Comparison of ENCODE assay signal across 26 mouse cellular contexts in genomic region chr5:110776141-110776540, GRCm38 (mm10).
"Had no signal": no experiment of that assay in that cellular context is flagged by ENCODE, and none has a peak within 500 bp of the region (broad histone marks: within the 10 kb centered on the region; RNA-seq: fewer than 3 reads in every experiment).

No protein-coding gene starts in this region.

- H3K27ac ChIP-seq: embryonic facial prominence, embryonic 10.5 days; embryonic facial prominence, embryonic 12.5 days; embryonic facial prominence, embryonic 13.5 days; embryonic facial prominence, embryonic 15.5 days; forebrain, embryonic 10.5 days; forebrain, embryonic 12.5 days; forebrain, embryonic 13.5 days; gastrocnemius, adult 2 months; heart, adult 2 months had no signal

- ATAC-seq: forebrain, embryonic 13.5 days; forebrain, embryonic 14.5 days; forebrain, embryonic 16.5 days; forebrain, postnatal 0 days had no signal

- H3K9me3 ChIP-seq: embryonic facial prominence, embryonic 10.5 days; embryonic facial prominence, embryonic 12.5 days; embryonic facial prominence, embryonic 13.5 days; embryonic facial prominence, embryonic 15.5 days; forebrain, embryonic 10.5 days; forebrain, embryonic 12.5 days; forebrain, embryonic 13.5 days had no signal

- H3K27me3 ChIP-seq: embryonic facial prominence, embryonic 12.5 days; embryonic facial prominence, embryonic 13.5 days; embryonic facial prominence, embryonic 15.5 days; forebrain, embryonic 12.5 days; forebrain, embryonic 13.5 days had no signal

- DNase-seq: cerebellum, adult 18-20 months; cerebellum, adult 2 months; cerebellum, adult 9-10 months; cerebellum, postnatal 10 days; cerebellum, postnatal 14 days; cerebellum, postnatal 25 days; cerebellum, postnatal 36 days; embryo, embryonic 11 days; forebrain, postnatal 0 days; gastrocnemius, adult 2 months; gastrocnemius, postnatal 10 days; gastrocnemius, postnatal 14 days; gastrocnemius, postnatal 25 days; gastrocnemius, postnatal 36 days; heart, adult 18-20 months; heart, adult 2 months had no signal

- H3K4me3 ChIP-seq: embryonic facial prominence, embryonic 10.5 days; embryonic facial prominence, embryonic 12.5 days; embryonic facial prominence, embryonic 13.5 days; embryonic facial prominence, embryonic 15.5 days; erythroblast, embryonic 14.5 days; forebrain, embryonic 10.5 days; forebrain, embryonic 12.5 days; forebrain, embryonic 13.5 days; gastrocnemius, adult 2 months; heart, adult 2 months had no signal

- H3K9ac ChIP-seq: embryonic facial prominence, embryonic 12.5 days; embryonic facial prominence, embryonic 13.5 days; embryonic facial prominence, embryonic 15.5 days; forebrain, embryonic 12.5 days; forebrain, embryonic 13.5 days; forebrain, postnatal 0 days had no signal

- H3K4me2 ChIP-seq: embryonic facial prominence, embryonic 12.5 days; embryonic facial prominence, embryonic 13.5 days; embryonic facial prominence, embryonic 15.5 days; forebrain, embryonic 12.5 days; forebrain, embryonic 13.5 days had no signal
